Mouse (Mus musculus) bone marrow, adult 2 months (tissue): ENCODE measurements around the gene Gm10188.

Experiments
- CTCF ChIP-seq: fragments of 200-500 bp; IDR thresholded peaks from 2 replicates; pipeline ENCODE4 v1.5.1; 2011; ENCODE audit warnings: low read length, control low read depth; ENCODE audit not compliant: control insufficient read depth, insufficient read depth
- POLR2A ChIP-seq: fragments of 200-500 bp; IDR thresholded peaks from 2 replicates; pipeline ENCODE4 v1.6.1; 2011; ENCODE audit warnings: low read depth, mild to moderate bottlenecking, control low read depth, low read length, borderline replicate concordance; ENCODE audit not compliant: control insufficient read depth

DNA sequence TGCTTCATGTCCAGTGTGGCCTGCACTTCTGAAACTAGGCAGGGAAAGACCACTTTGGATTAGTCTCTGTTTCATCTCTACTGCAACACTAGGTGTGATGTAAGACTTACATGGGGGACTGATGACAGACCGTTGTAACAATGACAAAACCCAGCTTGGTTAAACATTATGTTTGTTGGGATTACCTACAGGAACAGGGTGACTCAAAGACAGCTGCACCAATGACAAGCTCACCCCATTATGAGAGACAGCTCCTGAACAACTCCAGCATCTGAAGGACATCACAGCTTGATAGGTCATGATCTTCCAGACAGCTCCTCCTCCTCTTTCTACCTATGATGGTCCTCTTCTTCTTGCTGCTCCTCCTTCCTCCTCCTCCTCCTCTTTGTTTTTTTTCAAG lies 30.8 kb upstream of the Gm10188 start:
- no peak for TF ChIP-seq CTCF
- no peak for TF ChIP-seq POLR2A
